Mouse (Mus musculus): ENCODE results near the gene Ttll1. TPM values are rescaled to one million over a fixed set of nuclear protein-coding genes. Genes with fewer than 3 reads are reported as not detected.

Gene Ttll1
- polyA plus RNA-seq, 1 experiment from 2014 or later = 15.1 TPM

DNA sequence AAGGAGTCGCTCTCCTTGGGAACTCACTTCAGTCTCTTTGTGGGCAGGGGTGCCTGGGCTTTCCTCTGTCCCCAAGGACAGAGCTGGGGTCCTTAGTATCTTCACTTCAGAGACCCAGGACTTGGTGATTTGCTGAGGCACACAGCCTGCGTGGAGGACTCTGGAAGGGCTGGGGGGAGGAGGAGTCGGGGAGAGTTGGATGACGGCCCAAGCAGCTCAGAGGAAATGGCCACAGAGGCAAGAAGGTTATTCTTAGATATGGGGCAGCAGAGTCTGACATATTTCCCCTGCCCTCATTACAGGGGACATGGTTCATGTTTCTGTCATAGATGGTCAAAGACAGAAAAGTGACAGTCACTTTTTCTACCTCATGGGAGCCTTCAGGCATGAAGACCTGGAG lies 29.2 kb upstream of the Ttll1 start:
- Histone ChIP-seq H3K4me3 (ENCODE audit: low read depth, low read length) (no peak overlapping the region), H3K9ac (peak overlapping the region; percentile 28; the same call in 1 of the 2 replicates), H3K27ac (ENCODE audit: low read depth) (no peak overlapping the region), H3K27me3 (ENCODE audit: insufficient read depth, low read length) (no peaks in the 10 kb centered on the region), H3K36me3 (ENCODE audit: insufficient read depth) (0 out of 2 replicates have a peak, but pooled peaks cover 2% of the 10 kb centered on the region), H3K4me2 (no peak overlapping the region), H3K4me1 (ENCODE audit: insufficient read depth) (no peaks in the 10 kb centered on the region), H3K9me3 (ENCODE audit: low read depth, low read length) (no peaks in the 10 kb centered on the region)
- no peak; the same call in 1 of the 2 replicates for ATAC-seq (ENCODE audit: insufficient read depth)
- DNase-seq = peak; percentile 67
- WGBS = 40% methylated on average over 4 of the region's 4 CpGs
- no peak for TF ChIP-seq CTCF (IDR thresholded peaks at IDR 0.05; ENCODE audit: low read depth)

DNA sequence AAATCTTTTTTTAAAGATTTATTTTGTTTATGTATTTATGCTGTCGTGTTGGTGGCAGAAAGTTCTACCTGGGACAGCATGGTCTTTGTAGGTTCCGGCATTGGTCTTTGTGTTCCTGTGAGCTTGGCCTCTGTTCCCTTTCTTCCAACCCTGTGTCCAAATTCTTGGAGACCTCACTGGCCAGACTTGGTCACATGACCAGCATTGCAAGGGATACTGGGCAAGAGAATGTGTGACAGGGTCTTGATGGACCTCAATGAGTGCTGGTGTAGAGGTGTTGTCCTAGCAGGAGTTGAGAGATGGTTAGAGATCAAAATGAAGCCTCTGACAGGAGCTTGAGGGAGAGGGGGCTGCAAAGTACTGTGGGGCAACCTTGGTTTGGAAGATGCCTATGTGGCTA lies 28.2 kb upstream of the Ttll1 start:
- Histone ChIP-seq H3K4me1 (ENCODE audit: insufficient read depth) (no peaks in the 10 kb centered on the region), H3K9ac (no peak overlapping the region), H3K27ac (ENCODE audit: low read depth) (no peak overlapping the region), H3K36me3 (ENCODE audit: insufficient read depth) (0 out of 2 replicates have a peak, but pooled peaks cover 2% of the 10 kb centered on the region), H3K27me3 (ENCODE audit: insufficient read depth, low read length) (no peaks in the 10 kb centered on the region), H3K4me2 (no peak overlapping the region), H3K9me3 (ENCODE audit: low read depth, low read length) (no peaks in the 10 kb centered on the region), H3K4me3 (ENCODE audit: low read depth, low read length) (no peak overlapping the region)
- ATAC-seq (ENCODE audit: insufficient read depth) (no peak), DNase-seq (no peak)
- TF ChIP-seq CTCF (IDR thresholded peaks at IDR 0.05; ENCODE audit: low read depth) = no peak
- WGBS = 94% methylated on average over 2 of the region's 2 CpGs

DNA sequence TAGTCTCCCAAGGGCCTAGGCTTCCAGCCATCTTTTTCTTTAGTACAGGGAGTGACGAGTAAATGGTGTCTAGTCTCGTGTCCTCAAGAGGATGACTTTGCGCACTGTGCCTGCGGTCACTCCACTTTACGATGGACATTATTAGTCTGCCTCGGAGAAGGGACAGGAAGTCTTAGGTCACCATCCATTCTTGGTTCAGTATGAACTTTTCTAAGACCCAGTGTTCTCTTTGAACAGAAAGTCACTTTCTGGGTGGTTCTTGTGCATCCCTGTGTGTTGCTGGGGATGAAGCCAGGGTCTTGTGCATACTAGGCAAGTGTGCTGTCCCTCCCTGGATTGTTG lies 25.2 kb upstream of the Ttll1 start:
- Histone ChIP-seq H3K4me1 (ENCODE audit: insufficient read depth) (no peaks in the 10 kb centered on the region), H3K9ac (no peak overlapping the region)

DNA sequence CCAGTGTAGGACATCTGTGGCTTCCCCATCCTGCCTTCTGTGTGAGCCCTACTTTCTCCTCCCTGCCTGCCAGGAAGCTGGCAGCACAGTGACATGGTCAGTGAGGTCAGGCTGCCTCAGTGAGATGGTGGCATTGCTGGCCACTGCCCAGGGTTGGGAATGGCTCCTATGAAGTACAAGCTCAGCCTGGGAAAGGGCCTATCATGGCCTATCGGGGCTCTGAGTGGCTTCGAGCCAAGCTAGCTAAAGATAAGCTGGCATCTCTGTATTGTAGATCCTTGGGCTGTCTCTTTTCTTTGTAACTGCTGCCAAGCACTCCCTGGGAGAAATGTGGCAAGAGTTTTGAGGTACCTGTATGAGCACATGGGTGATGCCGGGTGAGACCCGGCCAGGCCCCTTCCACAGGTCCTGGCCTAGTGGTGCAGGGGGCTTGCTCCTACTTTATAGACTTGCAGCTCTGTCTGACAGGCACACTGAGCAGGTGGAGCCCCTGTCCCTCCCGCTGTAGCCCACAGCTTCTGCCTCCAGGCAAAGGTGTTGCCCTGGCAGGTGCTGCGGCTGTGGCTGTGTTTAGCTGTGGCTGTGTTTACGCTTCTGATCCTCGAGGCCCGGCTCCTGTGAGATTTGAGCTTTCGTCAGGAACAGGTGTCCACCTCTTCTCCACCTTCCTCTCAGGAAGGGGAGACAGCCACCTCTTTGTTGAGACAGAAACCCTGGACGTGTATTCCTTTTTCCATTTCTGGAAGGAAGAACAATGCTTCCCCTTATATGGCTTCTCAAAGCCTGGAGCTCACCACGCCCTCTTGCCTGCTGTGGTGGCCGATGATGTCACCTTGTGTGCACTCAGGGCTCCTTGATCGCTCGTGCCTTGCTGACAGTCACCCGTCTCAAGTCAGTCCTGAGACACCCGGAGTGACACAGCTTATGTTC lies 24.5 kb upstream of the Ttll1 start:
- WGBS = 53% methylated on average over 17 of the region's 17 CpGs
- peak overlapping the region; percentile 81 for H3K27ac ChIP-seq (ENCODE audit: low read depth)
- ATAC-seq (ENCODE audit: insufficient read depth) = no peak; the same call in 1 of the 2 replicates

More for the DNA sequence above, 25.2 kb upstream of the Ttll1 start:
- WGBS = 80% methylated on average over 6 of the region's 6 CpGs
- no peaks in the 10 kb centered on the region for H3K36me3 ChIP-seq (ENCODE audit: insufficient read depth)
- no peak overlapping the region for H3K4me3 ChIP-seq (ENCODE audit: low read depth, low read length)
- no peak for ATAC-seq (ENCODE audit: insufficient read depth)
- no peak for TF ChIP-seq CTCF (IDR thresholded peaks at IDR 0.05; ENCODE audit: low read depth)
- no peak for DNase-seq
- no peaks in the 10 kb centered on the region for H3K27me3 ChIP-seq (ENCODE audit: insufficient read depth, low read length)
- H3K4me2 ChIP-seq = no peak overlapping the region
- peak overlapping the region; percentile 81; the same call in 1 of the 2 replicates for H3K27ac ChIP-seq (ENCODE audit: low read depth)
- H3K9me3 ChIP-seq (ENCODE audit: low read depth, low read length) = no peaks in the 10 kb centered on the region

DNA sequence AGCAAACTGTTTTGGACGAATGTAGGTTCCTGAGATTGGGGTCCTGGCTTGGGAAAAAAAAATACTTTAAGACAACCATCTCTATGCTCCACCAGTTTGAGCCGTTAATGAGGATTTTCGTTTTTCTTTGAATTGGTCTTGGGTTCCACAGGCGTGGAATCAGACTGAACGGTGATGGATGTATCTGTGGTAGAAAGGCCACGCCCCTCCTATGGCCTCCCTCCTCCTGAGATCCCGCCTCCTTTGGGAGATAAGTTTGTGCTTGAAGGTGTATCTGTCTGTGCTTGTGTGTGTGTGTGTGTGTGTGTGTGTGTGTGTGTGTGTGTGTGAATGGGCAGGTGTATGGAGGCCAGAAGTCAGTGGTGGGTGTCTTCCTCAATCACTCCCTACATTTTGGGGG lies 21.9 kb upstream of the Ttll1 start:
- Histone ChIP-seq H3K27me3 (ENCODE audit: insufficient read depth, low read length) (peaks cover 4% of the 10 kb centered on the region), H3K27ac (ENCODE audit: low read depth) (no peak overlapping the region), H3K36me3 (ENCODE audit: insufficient read depth) (no peaks in the 10 kb centered on the region), H3K4me3 (ENCODE audit: low read depth, low read length) (no peak overlapping the region), H3K4me1 (ENCODE audit: insufficient read depth) (peaks cover 3% of the 10 kb centered on the region), H3K9me3 (ENCODE audit: low read depth, low read length) (no peaks in the 10 kb centered on the region), H3K4me2 (no peak overlapping the region), H3K9ac (no peak overlapping the region)
- 67% methylated on average over 7 of the region's 7 CpGs for WGBS
- TF ChIP-seq CTCF (IDR thresholded peaks at IDR 0.05; ENCODE audit: low read depth) = no peak
- ATAC-seq (ENCODE audit: insufficient read depth) (no peak), DNase-seq (no peak)

More for the DNA sequence above, 24.5 kb upstream of the Ttll1 start:
- peak; percentile 76 for DNase-seq
- Histone ChIP-seq H3K9ac (no peak overlapping the region), H3K27me3 (ENCODE audit: insufficient read depth, low read length) (no peaks in the 10 kb centered on the region), H3K4me1 (ENCODE audit: insufficient read depth) (peaks cover 3% of the 10 kb centered on the region; the same call in 1 of the 2 replicates), H3K4me2 (no peak overlapping the region), H3K36me3 (ENCODE audit: insufficient read depth) (no peaks in the 10 kb centered on the region), H3K9me3 (ENCODE audit: low read depth, low read length) (no peaks in the 10 kb centered on the region), H3K4me3 (ENCODE audit: low read depth, low read length) (no peak overlapping the region)
- TF ChIP-seq CTCF (IDR thresholded peaks at IDR 0.05; ENCODE audit: low read depth) = no peak

DNA sequence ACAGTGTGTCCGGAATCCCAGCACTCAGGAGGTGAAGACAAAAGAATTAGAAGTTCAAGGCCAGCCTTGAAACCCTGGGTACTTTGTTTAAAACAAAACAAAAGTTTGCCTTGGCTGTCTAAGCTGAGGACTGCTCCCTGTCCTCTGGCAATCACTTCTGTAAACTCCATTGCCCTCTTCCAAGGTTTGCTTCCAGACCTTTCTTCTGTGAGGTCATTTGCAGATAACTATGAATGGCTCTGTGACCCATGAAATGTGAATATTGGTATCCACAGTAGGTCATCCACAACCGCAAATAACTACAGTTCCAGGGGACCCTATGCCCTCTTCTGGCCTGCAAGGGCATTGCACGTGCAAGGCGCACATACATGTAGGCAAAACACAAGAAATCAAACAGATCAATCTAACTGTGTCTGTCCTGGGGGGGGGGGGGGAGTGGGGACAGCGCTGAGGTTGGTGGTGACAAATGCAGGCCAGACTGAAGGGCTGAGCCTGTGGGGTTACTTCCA lies 21.3 kb upstream of the Ttll1 start:
- DNase-seq = no peak
- Histone ChIP-seq H3K9me3 (ENCODE audit: low read depth, low read length) (no peaks in the 10 kb centered on the region), H3K27me3 (ENCODE audit: insufficient read depth, low read length) (peaks cover 10% of the 10 kb centered on the region), H3K27ac (ENCODE audit: low read depth) (no peak overlapping the region), H3K4me1 (ENCODE audit: insufficient read depth) (peaks cover 3% of the 10 kb centered on the region), H3K36me3 (ENCODE audit: insufficient read depth) (no peaks in the 10 kb centered on the region), H3K4me3 (ENCODE audit: low read depth, low read length) (no peak overlapping the region), H3K4me2 (no peak overlapping the region), H3K9ac (no peak overlapping the region)
- TF ChIP-seq CTCF (IDR thresholded peaks at IDR 0.05; ENCODE audit: low read depth) = peak; percentile 55
- ATAC-seq (ENCODE audit: insufficient read depth) = no peak
- 80% methylated on average over 5 of the region's 5 CpGs for WGBS

DNA sequence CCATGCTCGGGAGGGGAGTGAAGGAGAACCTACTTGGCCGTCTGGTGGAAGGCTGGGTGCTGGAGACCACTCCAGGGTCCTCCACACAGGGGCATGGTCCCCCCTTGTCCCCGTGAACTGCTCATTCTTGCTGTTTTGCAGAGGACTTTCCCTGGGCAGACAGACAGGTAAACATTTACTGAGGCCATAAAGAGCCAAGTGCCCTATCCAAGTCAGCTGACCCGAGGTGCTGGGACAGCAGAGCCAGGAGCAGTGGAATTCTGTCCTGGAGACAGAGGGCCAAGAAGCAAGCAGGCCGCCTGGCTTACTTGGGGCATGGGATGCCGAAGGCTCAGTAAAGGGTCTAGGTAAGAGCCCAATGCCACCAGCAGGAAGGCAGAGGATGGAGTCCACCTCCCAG lies 20.0 kb upstream of the Ttll1 start:
- TF ChIP-seq CTCF (IDR thresholded peaks at IDR 0.05; ENCODE audit: low read depth) = no peak
- Histone ChIP-seq H3K4me2 (no peak overlapping the region), H3K4me3 (ENCODE audit: low read depth, low read length) (no peak overlapping the region), H3K27ac (ENCODE audit: low read depth) (peak overlapping the region; percentile 80), H3K27me3 (ENCODE audit: insufficient read depth, low read length) (peaks cover 22% of the 10 kb centered on the region), H3K9me3 (ENCODE audit: low read depth, low read length) (no peaks in the 10 kb centered on the region), H3K4me1 (ENCODE audit: insufficient read depth) (peaks cover 3% of the 10 kb centered on the region), H3K36me3 (ENCODE audit: insufficient read depth) (no peaks in the 10 kb centered on the region), H3K9ac (no peak overlapping the region)
- no peak for ATAC-seq (ENCODE audit: insufficient read depth)
- no peak for DNase-seq
- WGBS = 55% methylated on average over 6 of the region's 6 CpGs

All from lung, embryonic 14.5 days (tissue).